Mouse (Mus musculus): ENCODE measurements around the gene Dock2.

- TF ChIP-seq CTCF (IDR thresholded peaks at IDR 0.05; ENCODE audit: borderline replicate concordance, insufficient read depth, low read length) (no peak), POLR2A (IDR thresholded peaks at IDR 0.05; ENCODE audit: low read depth, low read length) (no peak)
Measured at GRCm38 (mm10) chr11:34430940-34431339, 352.8 kb downstream of the Dock2 start.

Measured in embryonic fibroblast, embryonic 13.5 days (primary cell).